Mouse (Mus musculus) gonadal fat pad, adult 2 months (tissue): ENCODE results near the gene Lcn3. TPM values are rescaled to one million over a fixed set of nuclear protein-coding genes. Genes with fewer than 3 reads are reported as not detected.
"Not testable (repeated sequence)": the region's sequence is repeated elsewhere in the genome, so short reads cannot be mapped to it uniquely, and the experiment has no call there.

ENCODE experiments used
- DNase-seq: peaks from one replicate; pipeline ENCODE4 v3.0.0-alpha.2; 2012; ENCODE audit warnings: low read depth
- polyA plus RNA-seq: library from polyadenylated mRNA; depleted of rRNA; stranded (reverse); fragments of >200 nt; gene quantifications from 2 replicates; pipeline ENCODE4 v1.2.3, GENCODE M21; 2012; rRNA removed

Gene Lcn3
- not detected in 2 replicates for polyA plus RNA-seq

GRCm38 (mm10) chr2:25765269-25765668, at the start of gene Lcn3:
Gene Lcn3, plus strand, starts transcription at chr2:25765569.
- DNase-seq = no peak

- peak; percentile 57 for DNase-seq
Observed at GRCm38 (mm10) chr2:25717222-25717621, 48.1 kb upstream of the Lcn3 start.

- no peak for DNase-seq
Observed at GRCm38 (mm10) chr2:25733199-25733930, 32.0 kb upstream of the Lcn3 start.

GRCm38 (mm10) chr2:25736709-25737108, 28.7 kb upstream of the Lcn3 start, which contains the start of gene Obp2b:
Gene Obp2b, plus strand, starts transcription at chr2:25737009.
- DNase-seq = not testable (repeated sequence)

GRCm38 (mm10) chr2:25741671-25742070, 23.7 kb upstream of the Lcn3 start:
- no peak for DNase-seq

- DNase-seq = no peak
Observed at GRCm38 (mm10) chr2:25754201-25754600, 11.2 kb upstream of the Lcn3 start.

GRCm38 (mm10) chr2:25758064-25758625, 7.2 kb upstream of the Lcn3 start:
- DNase-seq = no peak

GRCm38 (mm10) chr2:25767764-25768163, 2.4 kb downstream of the Lcn3 start:
- DNase-seq = no peak

- no peak for DNase-seq
Observed at GRCm38 (mm10) chr2:25773507-25773906, 8.1 kb downstream of the Lcn3 start.

GRCm38 (mm10) chr2:25774640-25775039, 9.3 kb downstream of the Lcn3 start:
- DNase-seq = no peak

- DNase-seq = no peak
Observed at GRCm38 (mm10) chr2:25775991-25776390, 10.6 kb downstream of the Lcn3 start.

GRCm38 (mm10) chr2:25776717-25777116, 11.3 kb downstream of the Lcn3 start, which contains the start of gene Lcn11:
Gene Lcn11, plus strand, starts transcription at chr2:25777017.
- no peak for DNase-seq

GRCm38 (mm10) chr2:25779076-25779475, 13.7 kb downstream of the Lcn3 start:
- no peak for DNase-seq

GRCm38 (mm10) chr2:25780921-25781320, 15.6 kb downstream of the Lcn3 start:
- DNase-seq = no peak

GRCm38 (mm10) chr2:25781957-25782356, 16.6 kb downstream of the Lcn3 start, which contains the start of gene Gm13539:
Gene Gm13539, plus strand, starts transcription at chr2:25782257.
- DNase-seq = no peak

GRCm38 (mm10) chr2:25785573-25786322, 20.4 kb downstream of the Lcn3 start:
- DNase-seq = no peak

- DNase-seq = no peak
Observed at GRCm38 (mm10) chr2:25789092-25789491, 23.7 kb downstream of the Lcn3 start.

- DNase-seq = no peak
Observed at GRCm38 (mm10) chr2:25797635-25798034, 32.3 kb downstream of the Lcn3 start.

GRCm38 (mm10) chr2:25798065-25798464, 32.7 kb downstream of the Lcn3 start:
- DNase-seq = no peak

- no peak for DNase-seq
Observed at GRCm38 (mm10) chr2:25811711-25812110, 46.3 kb downstream of the Lcn3 start.

- no peak for DNase-seq
Observed at GRCm38 (mm10) chr2:25813364-25813763, 48.0 kb downstream of the Lcn3 start.

GRCm38 (mm10) chr2:25815748-25816147, 50.4 kb downstream of the Lcn3 start, which contains the start of gene Glt6d1:
Gene Glt6d1, minus strand, starts transcription at chr2:25815848.
- not testable (repeated sequence) for DNase-seq
